19 mouse cellular contexts compared by ENCODE assay signal in genomic region chr9:66864708-66865107, GRCm38 (mm10). TPM values are rescaled to one million over a fixed set of nuclear protein-coding genes. Genes with fewer than 3 reads are reported as not detected.
DNase-seq lines count a peak whose midpoint lies in the region; ATAC-seq and TF ChIP-seq lines count a peak whose summit lies in the region.
"Had no signal": no experiment of that assay in that cellular context is flagged by ENCODE, and none has a peak within 500 bp of the region (broad histone marks: within the 10 kb centered on the region; RNA-seq: fewer than 3 reads in every experiment).

No protein-coding gene starts in this region.

- no peak overlapping the region for H3K9ac ChIP-seq in lung, postnatal 0 days (replicated peaks; ENCODE audit: low read depth)
- H3K9ac ChIP-seq in embryonic facial prominence, embryonic 15.5 days, result no peak overlapping the region
- H3K9ac ChIP-seq in forebrain, embryonic 15.5 days (replicated peaks), result no peak overlapping the region
- H3K9ac ChIP-seq in hindbrain, embryonic 14.5 days, result no peak overlapping the region
- H3K9ac ChIP-seq: limb, embryonic 13.5 days; midbrain, embryonic 15.5 days had no signal

- H3K4me2 ChIP-seq in lung, postnatal 0 days (replicated peaks; ENCODE audit: low read depth, low read length), result no peak overlapping the region
- H3K4me2 ChIP-seq in embryonic facial prominence, embryonic 15.5 days (replicated peaks), result no peak overlapping the region
- H3K4me2 ChIP-seq in forebrain, embryonic 15.5 days (replicated peaks), result no peak overlapping the region
- H3K4me2 ChIP-seq in hindbrain, embryonic 14.5 days (replicated peaks), result no peak overlapping the region
- H3K4me2 ChIP-seq: limb, embryonic 13.5 days; midbrain, embryonic 15.5 days had no signal

- H3K4me1 ChIP-seq in kidney, adult 2 months (ENCODE audit: control insufficient read depth, insufficient read depth, low read length), result peaks cover 14% of the 10 kb centered on the region; the same call in 1 of the 2 replicates
- H3K4me1 ChIP-seq in lung, postnatal 0 days (ENCODE audit: insufficient read depth, low read depth, low read length), result peaks cover 16% of the 10 kb centered on the region; the same call in 1 of the 2 replicates
- H3K4me1 ChIP-seq in embryonic facial prominence, embryonic 15.5 days, result peaks cover 27% of the 10 kb centered on the region
- H3K4me1 ChIP-seq in forebrain, embryonic 15.5 days, result peaks cover 34% of the 10 kb centered on the region
- peaks cover 6% of the 10 kb centered on the region; the same call in 1 of the 2 replicates for H3K4me1 ChIP-seq in hindbrain, embryonic 14.5 days (replicated peaks; ENCODE audit: control insufficient read depth, insufficient read depth, low read length)
- H3K4me1 ChIP-seq: midbrain, embryonic 15.5 days had no signal

- TF ChIP-seq CTCF in kidney, adult 2 months (conservative IDR thresholded peaks at IDR 0.05; ENCODE audit: insufficient read depth, insufficient read length, low read depth, low read length), result no peak
- peak; percentile 19; the same call in 1 of the 2 replicates for TF ChIP-seq CTCF in lung, postnatal 0 days (IDR thresholded peaks at IDR 0.05)

- no peak for TF ChIP-seq EP300 in lung, postnatal 0 days (IDR thresholded peaks at IDR 0.05)

- no peak overlapping the region; the same call in 1 of the 2 replicates for H3K27ac ChIP-seq in kidney, adult 2 months (ENCODE audit: insufficient read depth, low read depth, low read length)
- H3K27ac ChIP-seq in lung, postnatal 0 days (ENCODE audit: low read length), result no peak overlapping the region
- peak overlapping the region; percentile 77; the same call in 1 of the 2 replicates for H3K27ac ChIP-seq in embryonic facial prominence, embryonic 15.5 days (replicated peaks)
- peak overlapping the region; percentile 64 for H3K27ac ChIP-seq in forebrain, embryonic 15.5 days (replicated peaks)
- no peak overlapping the region for H3K27ac ChIP-seq in hindbrain, embryonic 14.5 days
- H3K27ac ChIP-seq: heart, embryonic 10.5 days; kidney, postnatal 0 days; macrophage; midbrain, embryonic 15.5 days had no signal

- no peaks in the 10 kb centered on the region for H3K9me3 ChIP-seq in lung, postnatal 0 days (ENCODE audit: low read length)
- H3K9me3 ChIP-seq in embryonic facial prominence, embryonic 15.5 days (replicated peaks), result no peaks in the 10 kb centered on the region
- no peaks in the 10 kb centered on the region for H3K9me3 ChIP-seq in forebrain, embryonic 15.5 days
- no peaks in the 10 kb centered on the region for H3K9me3 ChIP-seq in hindbrain, embryonic 14.5 days (ENCODE audit: control insufficient read depth, low read length)
- H3K9me3 ChIP-seq: G1E; heart, embryonic 10.5 days; limb, embryonic 13.5 days; midbrain, embryonic 15.5 days had no signal

- H3K36me3 ChIP-seq in kidney, adult 2 months (ENCODE audit: control insufficient read depth, insufficient read depth, low read length), result no peaks in the 10 kb centered on the region
- H3K36me3 ChIP-seq in lung, postnatal 0 days (ENCODE audit: insufficient read depth, low read length), result no peaks in the 10 kb centered on the region
- H3K36me3 ChIP-seq in embryonic facial prominence, embryonic 15.5 days, result peaks cover 5% of the 10 kb centered on the region; the same call in 1 of the 2 replicates
- H3K36me3 ChIP-seq in forebrain, embryonic 15.5 days, result 0 out of 2 replicates have a peak, but pooled peaks cover 4% of the 10 kb centered on the region
- H3K36me3 ChIP-seq in hindbrain, embryonic 14.5 days (replicated peaks; ENCODE audit: control insufficient read depth, insufficient read depth), result peaks cover 12% of the 10 kb centered on the region
- H3K36me3 ChIP-seq: midbrain, embryonic 15.5 days had no signal

- no peak for ATAC-seq in lung, postnatal 0 days
- no peak for ATAC-seq in embryonic facial prominence, embryonic 15.5 days (ENCODE audit: insufficient number of reproducible peaks, low FRiP score, low TSS enrichment, low read depth)
- ATAC-seq in forebrain, embryonic 15.5 days (replicated peaks), result no peak
- ATAC-seq in hindbrain, embryonic 14.5 days (ENCODE audit: low FRiP score), result no peak
- ATAC-seq: midbrain, embryonic 15.5 days had no signal

- no peak for TF ChIP-seq POLR2A in kidney, adult 2 months (IDR thresholded peaks at IDR 0.05; ENCODE audit: low read depth, low read length)

- H3K27me3 ChIP-seq in kidney, adult 2 months (replicated peaks; ENCODE audit: control insufficient read depth, insufficient read depth, low read length), result no peaks in the 10 kb centered on the region
- H3K27me3 ChIP-seq in lung, postnatal 0 days (replicated peaks; ENCODE audit: insufficient read depth, low read length), result no peaks in the 10 kb centered on the region
- H3K27me3 ChIP-seq in embryonic facial prominence, embryonic 15.5 days, result no peaks in the 10 kb centered on the region
- H3K27me3 ChIP-seq in forebrain, embryonic 15.5 days, result no peaks in the 10 kb centered on the region
- H3K27me3 ChIP-seq in hindbrain, embryonic 14.5 days (ENCODE audit: control insufficient read depth, insufficient read depth, low read length), result no peaks in the 10 kb centered on the region
- H3K27me3 ChIP-seq: limb, embryonic 13.5 days; midbrain, embryonic 15.5 days had no signal

- no peak overlapping the region for H3K4me3 ChIP-seq in kidney, adult 2 months (ENCODE audit: insufficient read depth, low read depth, low read length)
- H3K4me3 ChIP-seq in lung, postnatal 0 days (ENCODE audit: low read depth, low read length), result no peak overlapping the region
- no peak overlapping the region for H3K4me3 ChIP-seq in embryonic facial prominence, embryonic 15.5 days (replicated peaks)
- no peak overlapping the region for H3K4me3 ChIP-seq in forebrain, embryonic 15.5 days
- H3K4me3 ChIP-seq in hindbrain, embryonic 14.5 days (replicated peaks; ENCODE audit: low read length), result no peak overlapping the region
- H3K4me3 ChIP-seq: heart, embryonic 10.5 days; limb, embryonic 13.5 days; midbrain, embryonic 15.5 days had no signal

- peak; percentile 23 for DNase-seq in kidney, adult 2 months
- no peak for DNase-seq in kidney, postnatal 36 days
- no peak for DNase-seq in lung, postnatal 0 days (ENCODE audit: low spot score)
- no peak for DNase-seq in lung, postnatal 14 days
- DNase-seq in adrenal gland, postnatal 14 days, result no peak
- DNase-seq in hindbrain, embryonic 14.5 days (ENCODE audit: low spot score), result no peak
- DNase-seq: cerebellum, adult 2 months; heart, postnatal 36 days; layer of hippocampus, postnatal 36 days; lung, adult 18-20 months; thymus, postnatal 14 days had no signal

- WGBS in kidney, adult 2 months, result 46% methylated on average over 3 of the region's 3 CpGs
- WGBS in lung, postnatal 0 days, result 71% methylated on average over 3 of the region's 3 CpGs
- 49% methylated on average over 3 of the region's 3 CpGs for WGBS in embryonic facial prominence, embryonic 15.5 days
- WGBS in forebrain, embryonic 15.5 days, result 41% methylated on average over 3 of the region's 3 CpGs
- WGBS in hindbrain, embryonic 14.5 days, result 84% methylated on average over 3 of the region's 3 CpGs

RNA-seq across cellular contexts. Expression of gene Aph1c, which starts 30.2 kb away (rescaled TPM):
- polyA plus RNA-seq in kidney, adult 2 months (2012; rRNA removed), result 22.9 and 29.4 TPM in 2 replicates
- polyA plus RNA-seq in lung, postnatal 0 days (2015; fragmentation: Nextera tagmentation; extraction: Ambion mirVana), result 10.5 and 11.7 TPM in 2 replicates
- polyA plus RNA-seq in embryonic facial prominence, embryonic 15.5 days (2015; fragmentation: Nextera tagmentation; extraction: Ambion mirVana), result 5.2 and 5.3 TPM in 2 replicates
- polyA plus RNA-seq in forebrain, embryonic 15.5 days (2015; fragmentation: Nextera tagmentation; extraction: Ambion mirVana), result 1.7 and 3.0 TPM in 2 replicates
- 7.9 and 8.0 TPM in 2 replicates for total RNA-seq in adrenal gland, postnatal 14 days (2021)
- 4.5 and 6.4 TPM in 2 replicates for polyA plus RNA-seq in hindbrain, embryonic 14.5 days (2014; fragmentation: Nextera tagmentation; extraction: Ambion mirVana)
- polyA plus RNA-seq: G1E had no signal

RNA-seq across cellular contexts. Expression of gene Rab8b, which starts 54.8 kb away (rescaled TPM):
- 5.6 and 8.1 TPM in 2 replicates for polyA plus RNA-seq in kidney, adult 2 months (2012; rRNA removed)
- polyA plus RNA-seq in lung, postnatal 0 days (2015; fragmentation: Nextera tagmentation; extraction: Ambion mirVana), result 15.6 and 20.4 TPM in 2 replicates
- 23.8 and 24.9 TPM in 2 replicates for polyA plus RNA-seq in embryonic facial prominence, embryonic 15.5 days (2015; fragmentation: Nextera tagmentation; extraction: Ambion mirVana)
- 39.7 and 40.6 TPM in 2 replicates for polyA plus RNA-seq in forebrain, embryonic 15.5 days (2015; fragmentation: Nextera tagmentation; extraction: Ambion mirVana)
- 19.1 and 23.1 TPM in 2 replicates for total RNA-seq in adrenal gland, postnatal 14 days (2021)
- polyA plus RNA-seq in hindbrain, embryonic 14.5 days (2014; fragmentation: Nextera tagmentation; extraction: Ambion mirVana), result 33.8 and 38.2 TPM in 2 replicates

Comparison
In these comparisons a context has a peak if more than half of its experiments do, and no peak if none do; other contexts are left out.
1. H3K27ac ChIP-seq: peak in embryonic facial prominence, embryonic 15.5 days (single experiment) and forebrain, embryonic 15.5 days (single experiment); none in kidney, adult 2 months (single experiment), lung, postnatal 0 days (single experiment) and hindbrain, embryonic 14.5 days (single experiment).